Mouse (Mus musculus) heart, embryonic 10.5 days (tissue): ENCODE measurements at regions not wholly inside any gene's neighbourhood (a gene's known extent, or its start where the extent isn't known, plus 50 kb on each side); places are given as distances from the start of the nearest gene placed in this dataset.
"Not testable (repeated sequence)": the region's sequence is repeated elsewhere in the genome, so short reads cannot be mapped to it uniquely, and the experiment has no call there.

Experiments
- DNase-seq: peaks from one replicate; pipeline ENCODE4 v3.0.0-alpha.2; 2017; ENCODE audit warnings: low spot score
- H3K27ac ChIP-seq: fragments of 300-500 bp; sonication (generic); 2 replicates; pipeline ENCODE4 v1.5.1; 2016; ENCODE audit warnings: mild to moderate bottlenecking
- H3K27me3 ChIP-seq: fragments of 300-500 bp; sonication (generic); 2 replicates; pipeline ENCODE4 v1.6.1; 2016; ENCODE audit warnings: mild to moderate bottlenecking; ENCODE audit not compliant: poor library complexity, insufficient read depth, severe bottlenecking
- H3K36me3 ChIP-seq: fragments of 300-500 bp; sonication (generic); 2 replicates; pipeline ENCODE4 v1.6.1; 2016; ENCODE audit warnings: mild to moderate bottlenecking, moderate library complexity
- H3K4me1 ChIP-seq: fragments of 300-500 bp; sonication (generic); 2 replicates; pipeline ENCODE4 v1.6.1; 2016; ENCODE audit warnings: mild to moderate bottlenecking
- H3K4me3 ChIP-seq: fragments of 300-500 bp; sonication (generic); 2 replicates; pipeline ENCODE4 v1.5.1; 2016; ENCODE audit warnings: mild to moderate bottlenecking, moderate library complexity
- H3K9me3 ChIP-seq: fragments of 300-500 bp; sonication (generic); 2 replicates; pipeline ENCODE4 v1.6.1; 2016; ENCODE audit warnings: mild to moderate bottlenecking, moderate library complexity
- WGBS: fragments of 180-500 bp; shearing (Covaris S2); methylation state at CpG from one replicate; pipeline ENCODE4 v1.1.7; 2016; 5-methylcytosine and 5-hydroxymethylcytosine counted together

- Histone ChIP-seq H3K4me3 (no peak overlapping the region), H3K36me3 (no peaks in the 10 kb centered on the region), H3K27ac (no peak overlapping the region), H3K9me3 (no peaks in the 10 kb centered on the region), H3K27me3 (no peaks in the 10 kb centered on the region), H3K4me1 (no peaks in the 10 kb centered on the region)
- DNase-seq, result no peak
- WGBS, result 83% methylated on average over 4 of the region's 4 CpGs
These were observed 346.7 kb downstream of the Samd5 start for GRCm38 (mm10) chr10:9328324-9328723.

GRCm38 (mm10) chr10:9327881-9328280 is 347.1 kb downstream of the Samd5 start:
- H3K36me3 ChIP-seq, H3K4me1 ChIP-seq, H3K27me3 ChIP-seq, DNase-seq, H3K4me3 ChIP-seq, H3K9me3 ChIP-seq, H3K27ac ChIP-seq: not testable (repeated sequence)
- 80% methylated on average over 4 of the region's 4 CpGs for WGBS

- no peak overlapping the region for H3K4me3 ChIP-seq
- WGBS, result 82% methylated on average over 6 of the region's 6 CpGs
- no peaks in the 10 kb centered on the region for H3K4me1 ChIP-seq
- no peaks in the 10 kb centered on the region for H3K9me3 ChIP-seq
- DNase-seq, result no peak
- no peaks in the 10 kb centered on the region for H3K27me3 ChIP-seq
- no peaks in the 10 kb centered on the region for H3K36me3 ChIP-seq
- no peak overlapping the region for H3K27ac ChIP-seq
These were observed 362.7 kb downstream of the Samd5 start for GRCm38 (mm10) chr10:9312326-9312725.

GRCm38 (mm10) chr10:9310346-9310745 is 364.7 kb downstream of the Samd5 start:
- H3K4me1 ChIP-seq, result no peaks in the 10 kb centered on the region
- no peaks in the 10 kb centered on the region for H3K27me3 ChIP-seq
- no peaks in the 10 kb centered on the region for H3K36me3 ChIP-seq
- H3K4me3 ChIP-seq, result no peak overlapping the region
- 80% methylated on average over 5 of the region's 5 CpGs for WGBS
- no peak overlapping the region for H3K27ac ChIP-seq
- H3K9me3 ChIP-seq, result no peaks in the 10 kb centered on the region
- no peak for DNase-seq

GRCm38 (mm10) chr10:9296055-9296454 is 379.0 kb downstream of the Samd5 start:
- H3K9me3 ChIP-seq, result no peaks in the 10 kb centered on the region
- no peaks in the 10 kb centered on the region for H3K27me3 ChIP-seq
- H3K36me3 ChIP-seq, result no peaks in the 10 kb centered on the region
- no peaks in the 10 kb centered on the region for H3K4me1 ChIP-seq
- H3K4me3 ChIP-seq, result no peak overlapping the region
- no peak overlapping the region for H3K27ac ChIP-seq
- WGBS, result 65% methylated on average over 1 of the region's 1 CpGs
- DNase-seq, result no peak

- H3K9me3 ChIP-seq, result no peaks in the 10 kb centered on the region
- H3K4me1 ChIP-seq, result no peaks in the 10 kb centered on the region
- H3K36me3 ChIP-seq, result no peaks in the 10 kb centered on the region
- DNase-seq, result no peak
- WGBS, result 82% methylated on average over 1 of the region's 1 CpGs
- H3K4me3 ChIP-seq, result no peak overlapping the region
- no peaks in the 10 kb centered on the region for H3K27me3 ChIP-seq
- H3K27ac ChIP-seq, result no peak overlapping the region
These were observed 379.7 kb downstream of the Samd5 start for GRCm38 (mm10) chr10:9295269-9295668.

- no peak for DNase-seq
- Histone ChIP-seq H3K9me3 (no peaks in the 10 kb centered on the region), H3K4me1 (no peaks in the 10 kb centered on the region), H3K27ac (no peak overlapping the region), H3K27me3 (no peaks in the 10 kb centered on the region), H3K4me3 (no peak overlapping the region), H3K36me3 (no peaks in the 10 kb centered on the region)
- 80% methylated on average over 2 of the region's 2 CpGs for WGBS
These were observed 380.4 kb downstream of the Samd5 start for GRCm38 (mm10) chr10:9294620-9295019.

- Histone ChIP-seq H3K9me3 (no peaks in the 10 kb centered on the region), H3K36me3 (no peaks in the 10 kb centered on the region), H3K27me3 (no peaks in the 10 kb centered on the region), H3K4me3 (no peak overlapping the region), H3K27ac (no peak overlapping the region), H3K4me1 (no peaks in the 10 kb centered on the region)
- DNase-seq, result no peak
- WGBS, result 48% methylated on average over 6 of the region's 6 CpGs
These were observed 383.4 kb downstream of the Samd5 start for GRCm38 (mm10) chr10:9291456-9292146.

GRCm38 (mm10) chr10:9272940-9273339 is 387.1 kb upstream of the Sash1 start:
- Histone ChIP-seq H3K4me3 (no peak overlapping the region), H3K27ac (no peak overlapping the region), H3K4me1 (0 out of 2 replicates have a peak, but pooled peaks cover 5% of the 10 kb centered on the region), H3K9me3 (no peaks in the 10 kb centered on the region), H3K36me3 (no peaks in the 10 kb centered on the region), H3K27me3 (no peaks in the 10 kb centered on the region)
- DNase-seq, result no peak
- 81% methylated on average over 3 of the region's 3 CpGs for WGBS

- 0 out of 2 replicates have a peak, but pooled peaks cover 5% of the 10 kb centered on the region for H3K4me1 ChIP-seq
- DNase-seq, result no peak
- no peaks in the 10 kb centered on the region for H3K9me3 ChIP-seq
- no peak overlapping the region for H3K27ac ChIP-seq
- no peaks in the 10 kb centered on the region for H3K27me3 ChIP-seq
- WGBS, result 45% methylated on average over 5 of the region's 5 CpGs
- H3K36me3 ChIP-seq, result no peaks in the 10 kb centered on the region
- no peak overlapping the region for H3K4me3 ChIP-seq
These were observed 386.4 kb upstream of the Sash1 start for GRCm38 (mm10) chr10:9272243-9272642.

- H3K9me3 ChIP-seq, result no peaks in the 10 kb centered on the region
- H3K4me1 ChIP-seq, result no peaks in the 10 kb centered on the region
- H3K27ac ChIP-seq, result no peak overlapping the region
- no peaks in the 10 kb centered on the region for H3K27me3 ChIP-seq
- H3K4me3 ChIP-seq, result no peak overlapping the region
- DNase-seq, result no peak
- H3K36me3 ChIP-seq, result no peaks in the 10 kb centered on the region
- WGBS, result 89% methylated on average over 2 of the region's 2 CpGs
These were observed 379.7 kb upstream of the Sash1 start for GRCm38 (mm10) chr10:9265528-9265927.

- H3K4me3 ChIP-seq, result no peak overlapping the region
- WGBS, result 80% methylated on average over 12 of the region's 12 CpGs
- H3K27ac ChIP-seq, result no peak overlapping the region
- no peaks in the 10 kb centered on the region for H3K27me3 ChIP-seq
- H3K36me3 ChIP-seq, result no peaks in the 10 kb centered on the region
- H3K4me1 ChIP-seq, result no peaks in the 10 kb centered on the region
- no peak for DNase-seq
- no peaks in the 10 kb centered on the region for H3K9me3 ChIP-seq
These were observed 378.6 kb upstream of the Sash1 start for GRCm38 (mm10) chr10:9264309-9265000.

- H3K27me3 ChIP-seq, result no peaks in the 10 kb centered on the region
- H3K36me3 ChIP-seq, result no peaks in the 10 kb centered on the region
- no peaks in the 10 kb centered on the region for H3K9me3 ChIP-seq
- no peak for DNase-seq
- WGBS, result 79% methylated on average over 1 of the region's 1 CpGs
- no peak overlapping the region for H3K27ac ChIP-seq
- no peaks in the 10 kb centered on the region for H3K4me1 ChIP-seq
- H3K4me3 ChIP-seq, result no peak overlapping the region
These were observed 372.8 kb upstream of the Sash1 start for GRCm38 (mm10) chr10:9258705-9259104.

GRCm38 (mm10) chr10:9252941-9253217 is 367.0 kb upstream of the Sash1 start:
- H3K9me3 ChIP-seq, result no peaks in the 10 kb centered on the region

More at GRCm38 (mm10) chr10:9252941-9253217, 367.0 kb upstream of the Sash1 start:
- Histone ChIP-seq H3K27ac (no peak overlapping the region), H3K36me3 (no peaks in the 10 kb centered on the region), H3K27me3 (no peaks in the 10 kb centered on the region), H3K4me1 (no peaks in the 10 kb centered on the region), H3K4me3 (no peak overlapping the region)
- DNase-seq, result no peak
- 8% methylated on average over 3 of the region's 3 CpGs for WGBS
